Mouse (Mus musculus) ES-Bruce4 (cell line): ENCODE measurements at regions not wholly inside any gene's neighbourhood (a gene's known extent, or its start where the extent isn't known, plus 50 kb on each side); places are given as distances from the start of the nearest gene placed in this dataset.

Source experiments
- CTCF ChIP-seq: IDR thresholded peaks from one replicate; pipeline ENCODE4 v1.8.1; 2011; ENCODE audit warnings: low read depth, low read length
- POLR2A ChIP-seq: IDR thresholded peaks from one replicate; pipeline ENCODE4 v1.8.1; 2011; ENCODE audit warnings: low read length; ENCODE audit not compliant: insufficient read depth

DNA sequence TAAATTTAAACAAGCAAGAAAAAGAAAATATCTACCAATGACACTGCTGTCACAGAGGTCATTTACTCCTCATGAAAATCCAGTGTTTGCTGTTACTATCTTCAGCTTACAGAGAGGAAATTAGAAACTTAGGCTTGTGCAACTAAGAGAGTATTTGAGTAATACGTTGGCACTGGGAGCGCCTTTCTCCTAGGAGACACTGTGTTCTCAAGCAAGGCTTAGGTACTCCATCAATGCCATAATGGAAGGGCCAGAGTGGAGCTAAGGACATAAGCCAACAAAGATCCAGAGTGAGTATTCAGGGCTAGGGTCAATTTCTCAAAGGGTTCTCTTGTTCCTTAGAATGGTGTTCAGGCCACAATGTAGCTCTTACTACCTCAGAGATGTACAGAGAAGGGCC is 294.4 kb upstream of the Klf6 start:
- TF ChIP-seq POLR2A (no peak), CTCF (no peak)
